Mouse (Mus musculus) embryonic facial prominence, embryonic 12.5 days (tissue): ENCODE measurements around the gene Slc25a29. TPM values are rescaled to one million over a fixed set of nuclear protein-coding genes. Genes with fewer than 3 reads are reported as not detected.

Experiments
- ATAC-seq: fragments of 200-750 bp; cut with Nextera tagmentation; 2 replicates; pipeline ENCODE4 v1.8.0; 2017; ENCODE audit not compliant: insufficient number of reproducible peaks, insufficient read depth, low FRiP score, low TSS enrichment
- H3K27ac ChIP-seq: fragments of 300-500 bp; sonication (generic); 2 replicates; pipeline ENCODE4 v1.5.1; 2016; ENCODE audit warnings: mild to moderate bottlenecking
- H3K27me3 ChIP-seq: fragments of 300-500 bp; sonication (generic); 2 replicates; pipeline ENCODE4 v1.6.1; 2016; ENCODE audit warnings: mild to moderate bottlenecking, moderate library complexity
- H3K36me3 ChIP-seq: fragments of 300-500 bp; sonication (generic); 2 replicates; pipeline ENCODE4 v1.6.1; 2016; ENCODE audit warnings: mild to moderate bottlenecking
- H3K4me1 ChIP-seq: fragments of 300-500 bp; sonication (generic); 2 replicates; pipeline ENCODE4 v1.6.1; 2016
- H3K4me2 ChIP-seq: fragments of 300-500 bp; sonication (generic); replicated peaks from 2 replicates; pipeline ENCODE4 v1.6.1; 2016; ENCODE audit warnings: mild to moderate bottlenecking, moderate library complexity
- H3K4me3 ChIP-seq: fragments of 300-500 bp; sonication (generic); 2 replicates; pipeline ENCODE4 v1.5.1; 2016; ENCODE audit warnings: mild to moderate bottlenecking
- H3K9ac ChIP-seq: fragments of 300-500 bp; sonication (generic); 2 replicates; pipeline ENCODE4 v1.6.1; 2016; ENCODE audit warnings: mild to moderate bottlenecking, moderate library complexity
- H3K9me3 ChIP-seq: fragments of 300-500 bp; sonication (generic); 2 replicates; pipeline ENCODE4 v1.6.1; 2016; ENCODE audit warnings: mild to moderate bottlenecking, moderate library complexity
- WGBS: fragments of 180-500 bp; shearing (Covaris S2); methylation state at CpG from one replicate; pipeline ENCODE4 v1.1.7; 2016; 5-methylcytosine and 5-hydroxymethylcytosine counted together
- microRNA counts: library from miRNA; unstranded; fragments of <30 nt; microRNA quantifications from one replicate; lab custom pipeline; 2017
- microRNA-seq: library from miRNA; unstranded; fragments of <30 nt; microRNA quantifications from one replicate; pipeline ENCODE4, GENCODE M21; 2017
- polyA plus RNA-seq: library from polyadenylated mRNA; unstranded; fragments of >200 nt; fragmentation: Nextera tagmentation; extraction: Ambion mirVana; gene quantifications from 2 replicates; pipeline ENCODE4 v1.2.1, GENCODE M21; 2016

Slc25a29 gene
- polyA plus RNA-seq, 1 experiment from 2014 or later = 16.9 TPM

DNA sequence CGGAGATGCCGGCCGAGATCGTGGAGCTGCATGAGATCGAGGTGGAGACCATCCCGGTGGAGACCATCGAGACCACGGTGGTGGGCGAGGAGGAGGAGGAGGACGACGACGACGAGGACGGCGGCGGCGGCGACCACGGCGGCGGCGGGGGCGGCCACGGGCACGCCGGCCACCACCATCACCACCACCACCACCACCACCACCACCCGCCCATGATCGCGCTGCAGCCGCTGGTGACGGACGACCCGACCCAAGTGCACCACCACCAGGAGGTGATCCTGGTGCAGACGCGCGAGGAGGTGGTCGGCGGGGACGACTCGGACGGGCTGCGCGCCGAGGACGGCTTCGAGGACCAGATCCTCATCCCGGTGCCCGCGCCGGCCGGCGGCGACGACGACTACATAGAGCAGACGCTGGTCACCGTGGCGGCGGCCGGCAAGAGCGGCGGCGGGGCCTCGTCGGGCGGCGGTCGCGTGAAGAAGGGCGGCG, 42.2 kb downstream of the Slc25a29 start:
- peak; percentile 13; the same call in 1 of the 2 replicates for ATAC-seq
- H3K4me2 ChIP-seq = peak overlapping the region; percentile 60
- 0% methylated on average over 39 of the region's 71 CpGs for WGBS
- peaks cover 34% of the 10 kb centered on the region for H3K4me1 ChIP-seq
- H3K9me3 ChIP-seq = no peaks in the 10 kb centered on the region
- H3K27me3 ChIP-seq = no peaks in the 10 kb centered on the region
- H3K4me3 ChIP-seq = peak overlapping the region; percentile 99
- peak overlapping the region; percentile 94 for H3K9ac ChIP-seq
- peak overlapping the region; percentile 99 for H3K27ac ChIP-seq
- no peaks in the 10 kb centered on the region for H3K36me3 ChIP-seq

DNA sequence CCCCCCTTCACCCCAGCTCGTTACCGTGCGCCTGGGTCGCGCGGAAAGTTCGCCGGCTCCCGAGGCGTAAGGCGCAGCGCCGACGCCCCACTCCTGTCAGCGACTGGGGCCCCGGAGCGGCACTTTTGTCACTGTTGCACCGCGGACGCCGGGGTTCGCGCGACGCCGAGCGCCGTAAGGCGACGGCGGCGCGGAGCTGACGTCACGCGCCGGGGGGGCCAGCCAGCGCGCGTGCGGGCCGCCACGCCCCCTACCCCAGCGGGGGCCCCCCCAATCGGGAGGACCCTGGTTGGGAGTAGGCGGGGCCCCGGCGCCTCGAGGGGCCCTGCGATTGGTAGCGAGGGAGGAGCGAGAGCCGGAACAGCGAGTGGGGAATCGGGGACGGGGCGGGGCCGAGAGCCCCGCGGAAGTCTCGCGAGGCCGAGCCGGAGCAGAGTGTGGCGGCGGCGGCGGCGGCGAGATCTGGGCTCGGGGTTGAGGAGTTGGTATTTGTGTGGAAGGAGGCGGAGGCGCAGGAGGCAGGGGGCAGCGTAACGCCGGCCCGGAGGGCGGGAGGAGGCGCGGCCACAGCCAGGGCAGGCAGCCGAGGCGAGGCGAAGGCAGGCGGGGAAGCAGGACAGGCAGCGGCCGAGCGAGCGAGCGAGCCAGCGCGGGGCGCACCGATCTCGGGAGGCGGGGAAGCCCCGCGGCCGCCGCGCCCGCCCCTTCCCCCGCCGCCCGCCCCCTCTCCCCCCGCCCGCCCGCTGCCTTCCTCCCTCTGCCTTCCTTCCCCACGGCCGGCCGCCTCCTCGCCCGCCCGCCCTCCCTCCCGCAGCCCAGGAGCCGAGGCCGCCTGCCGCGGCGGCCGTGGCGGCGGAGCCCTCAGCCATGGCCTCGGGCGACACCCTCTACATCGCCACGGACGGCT, 42.9 kb downstream of the Slc25a29 start, which contains the start of gene Yy1:
Gene Yy1 (plus strand): TSS at position 428 of the 907 bp plus-strand sequence.
- H3K9me3 ChIP-seq = no peaks in the 10 kb centered on the region
- peak within 1 kb of the TSS; percentile 60 for H3K4me2 ChIP-seq
- WGBS = under 1% methylated on average over 85 of the region's 127 CpGs
- peaks cover 30% of the 10 kb centered on the region for H3K4me1 ChIP-seq
- peak within 1 kb of the TSS; percentile 94 for H3K9ac ChIP-seq
- peak within 1 kb of the TSS; percentile 99 for H3K4me3 ChIP-seq
- no peaks in the 10 kb centered on the region for H3K27me3 ChIP-seq
- peak; percentile 88 for ATAC-seq
- H3K36me3 ChIP-seq = no peaks in the 10 kb centered on the region
- peak within 1 kb of the TSS; percentile 99 for H3K27ac ChIP-seq

GRCm38 (mm10) chr12:108792152-108792545, 43.5 kb downstream of the Slc25a29 start:
- Histone ChIP-seq H3K4me3 (peak overlapping the region; percentile 99), H3K27me3 (no peaks in the 10 kb centered on the region), H3K9ac (peak overlapping the region; percentile 94), H3K9me3 (no peaks in the 10 kb centered on the region), H3K4me2 (peak overlapping the region; percentile 60), H3K27ac (peak overlapping the region; percentile 99), H3K4me1 (peaks cover 29% of the 10 kb centered on the region), H3K36me3 (no peaks in the 10 kb centered on the region)
- under 1% methylated on average over 45 of the region's 52 CpGs for WGBS
- ATAC-seq = peak; percentile 25; the same call in 1 of the 2 replicates

DNA sequence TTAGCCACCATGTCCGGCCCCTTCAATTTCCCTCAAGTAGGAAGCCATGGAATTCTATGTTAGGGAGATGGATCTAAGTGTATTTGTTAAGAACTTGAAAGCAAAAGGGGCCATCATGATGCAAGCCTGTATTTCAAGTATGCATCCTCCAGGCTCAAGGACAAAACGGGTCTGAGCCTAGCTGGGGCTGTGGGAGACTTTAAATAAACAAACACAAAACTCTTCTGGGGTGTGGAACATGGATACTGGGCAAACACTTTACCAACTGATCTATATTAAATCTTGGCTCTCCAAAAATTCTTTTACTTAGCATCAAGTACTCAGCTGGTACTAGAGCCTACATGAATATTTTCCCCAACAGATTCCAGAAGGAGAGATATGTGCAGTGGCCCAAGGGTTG, 48.4 kb downstream of the Slc25a29 start:
- Histone ChIP-seq H3K27me3 (no peaks in the 10 kb centered on the region), H3K4me1 (peaks cover 11% of the 10 kb centered on the region), H3K9me3 (no peaks in the 10 kb centered on the region), H3K36me3 (peaks cover 6% of the 10 kb centered on the region; the same call in 1 of the 2 replicates), H3K27ac (no peak overlapping the region), H3K9ac (no peak overlapping the region), H3K4me3 (no peak overlapping the region), H3K4me2 (no peak overlapping the region)
- 74% methylated on average over 2 of the region's 2 CpGs for WGBS
- no peak for ATAC-seq

GRCm38 (mm10) chr12:108785161-108785560, 50.5 kb downstream of the Slc25a29 start:
- Histone ChIP-seq H3K27ac (no peak overlapping the region), H3K27me3 (no peaks in the 10 kb centered on the region), H3K4me3 (no peak overlapping the region), H3K9ac (no peak overlapping the region), H3K4me1 (no peaks in the 10 kb centered on the region), H3K36me3 (peaks cover 9% of the 10 kb centered on the region; the same call in 1 of the 2 replicates), H3K9me3 (no peaks in the 10 kb centered on the region), H3K4me2 (no peak overlapping the region)
- no peak for ATAC-seq
- WGBS = 91% methylated on average over 4 of the region's 4 CpGs

- Histone ChIP-seq H3K4me2 (no peak overlapping the region), H3K36me3 (peaks cover 18% of the 10 kb centered on the region), H3K27me3 (no peaks in the 10 kb centered on the region), H3K4me1 (no peaks in the 10 kb centered on the region), H3K27ac (no peak overlapping the region), H3K9me3 (no peaks in the 10 kb centered on the region), H3K4me3 (no peak overlapping the region), H3K9ac (no peak overlapping the region)
- no peak for ATAC-seq
- 93% methylated on average over 7 of the region's 7 CpGs for WGBS
These were observed 55.4 kb downstream of the Slc25a29 start for GRCm38 (mm10) chr12:108780108-108780877.

MicroRNAs encoded within 50 kb of the gene (microRNA counts, 519-probe panel; counts per million panel counts)
- 460 counts per million, percentile 65 among the panel's probes with 10 or more counts for microRNA mmu-miR-345-3p (lab: Ali Mortazavi, UCI)
- microRNA mmu-miR-345-5p (lab: Ali Mortazavi, UCI) = 3,447 counts per million, percentile 73 among the panel's probes with 10 or more counts

Small RNA genes within 50 kb of the gene (microRNA-seq; reads per million reads assigned to microRNA genes)
- 159 reads per million, percentile 58 among the genes with 10 or more reads in this experiment for gene Mir345

Other genes starting within 250 kb of the Slc25a29 start
- 1.9 and 2.0 TPM in 2 replicates for gene Degs2, start 133.6 kb downstream of the Slc25a29 start, polyA plus RNA-seq
- gene Yy1, start 42.9 kb downstream of the Slc25a29 start, polyA plus RNA-seq = 20.8 and 23.2 TPM in 2 replicates
- 16.0 and 16.8 TPM in 2 replicates for gene Slc25a47, start 163 bp upstream of the Slc25a29 start, polyA plus RNA-seq
- gene Wdr25, start 57.7 kb upstream of the Slc25a29 start, polyA plus RNA-seq = 9.3 and 12.9 TPM in 2 replicates
- gene Wars, start 58.3 kb upstream of the Slc25a29 start, polyA plus RNA-seq = 97.5 and 98.1 TPM in 2 replicates
- gene Begain, start 232.3 kb upstream of the Slc25a29 start, polyA plus RNA-seq = 10.6 and 11.2 TPM in 2 replicates